Mouse (Mus musculus) thymus, adult 2 months (tissue): Measurements from ENCODE around the gene Lrrc3c.

ENCODE experiments used
- CTCF ChIP-seq: fragments of 200-500 bp; IDR thresholded peaks from 2 replicates; pipeline ENCODE4 v1.5.1; 2012; ENCODE audit warnings: mild to moderate bottlenecking, control low read depth, low read length, moderate library complexity, borderline replicate concordance; ENCODE audit not compliant: control insufficient read depth, poor library complexity, insufficient read depth; ENCODE audit errors: extremely low read depth
- POLR2A ChIP-seq: fragments of 200-500 bp; IDR thresholded peaks from 2 replicates; pipeline ENCODE4 v1.6.1; 2012; ENCODE audit warnings: mild to moderate bottlenecking, low read length, control low read depth, moderate library complexity; ENCODE audit not compliant: control insufficient read depth, poor library complexity, insufficient read depth; ENCODE audit errors: extremely low read depth

DNA sequence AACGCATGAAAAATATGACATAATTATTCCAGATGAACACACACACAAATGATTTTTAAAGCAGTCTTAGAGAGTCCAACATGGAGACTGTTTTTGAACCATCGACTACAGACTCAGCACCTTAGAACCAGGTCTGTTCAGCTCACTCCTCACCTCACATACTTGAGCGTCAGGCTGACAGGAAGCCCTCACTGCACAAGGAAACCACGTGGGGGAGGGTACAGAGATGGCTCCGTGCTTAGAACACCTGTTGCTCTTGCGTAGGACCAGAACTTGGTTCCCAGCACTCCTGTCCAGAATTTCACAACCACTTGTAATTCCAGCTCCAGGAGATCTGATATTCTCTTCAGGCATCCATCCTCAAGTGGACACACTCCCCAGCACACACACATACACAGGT is 3.1 kb upstream of the Lrrc3c start:
- TF ChIP-seq CTCF (no peak), POLR2A (no peak)
